Mouse (Mus musculus): ENCODE results near the gene Bfsp1. TPM values are rescaled to one million over a fixed set of nuclear protein-coding genes. Genes with fewer than 3 reads are reported as not detected.

The Bfsp1 gene
- polyA plus RNA-seq, 1 experiment from 2014 or later = 0.20 TPM

DNA sequence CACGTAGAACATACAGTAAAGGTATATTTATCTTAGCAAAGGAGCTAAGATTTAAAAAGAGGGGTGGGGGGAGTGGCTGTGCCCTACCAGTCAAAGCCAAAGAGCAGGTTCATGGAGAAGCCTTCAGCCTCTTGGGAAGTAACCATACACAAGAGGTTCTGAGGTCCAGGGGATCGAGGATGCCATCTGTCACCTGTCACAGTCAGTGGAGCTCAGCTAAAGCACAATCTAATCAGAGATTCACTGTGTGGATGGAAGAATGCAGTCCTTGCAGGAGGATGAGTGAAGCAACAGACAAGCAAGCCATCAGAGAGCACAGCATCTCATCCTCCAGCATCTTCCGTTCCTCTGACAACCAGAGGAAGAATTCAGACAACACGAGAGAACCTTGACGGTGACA, 73.1 kb downstream of the Bfsp1 start:
- DNase-seq (no peak), ATAC-seq (ENCODE audit: low read depth) (no peak)
- Histone ChIP-seq H3K9me3 (replicated peaks) (no peaks in the 10 kb centered on the region), H3K27me3 (no peaks in the 10 kb centered on the region), H3K9ac (no peak overlapping the region), H3K36me3 (no peaks in the 10 kb centered on the region), H3K4me3 (replicated peaks) (no peak overlapping the region), H3K4me2 (no peak overlapping the region), H3K27ac (no peak overlapping the region), H3K4me1 (replicated peaks) (no peaks in the 10 kb centered on the region)
- 60% methylated on average over 5 of the region's 5 CpGs for WGBS (ENCODE audit: insufficient replicate concordance)

DNA sequence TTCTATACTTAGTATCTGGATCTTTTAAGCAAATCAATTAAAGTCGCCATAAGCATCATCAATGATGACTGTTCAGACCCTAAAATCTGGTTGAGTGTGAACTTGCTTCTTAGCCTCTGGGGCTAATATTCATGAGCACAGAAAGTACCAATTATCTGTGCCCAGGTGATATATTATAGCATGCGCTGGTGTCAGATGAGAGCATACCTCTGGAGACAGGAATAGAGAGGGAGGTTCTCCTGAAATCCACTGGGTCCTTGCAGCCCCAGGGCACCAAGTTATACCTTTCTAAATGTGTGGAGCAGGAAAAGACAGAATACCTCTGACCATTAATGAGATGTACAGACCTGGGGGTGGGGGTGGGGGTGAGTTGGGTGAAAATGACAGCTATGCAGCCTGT, 82.7 kb downstream of the Bfsp1 start:
- 68% methylated on average over 2 of the region's 2 CpGs for WGBS (ENCODE audit: insufficient replicate concordance)
- ATAC-seq (ENCODE audit: low read depth) (no peak), DNase-seq (no peak)
- Histone ChIP-seq H3K4me2 (no peak overlapping the region), H3K4me3 (replicated peaks) (no peak overlapping the region), H3K36me3 (no peaks in the 10 kb centered on the region), H3K27me3 (no peaks in the 10 kb centered on the region), H3K27ac (no peak overlapping the region), H3K9me3 (replicated peaks) (no peaks in the 10 kb centered on the region), H3K9ac (no peak overlapping the region), H3K4me1 (replicated peaks) (no peaks in the 10 kb centered on the region)

Other genes with a start within 250 kb of the Bfsp1 start
- gene Dstn, start 52.1 kb upstream of the Bfsp1 start, polyA plus RNA-seq (2015; fragmentation: Nextera tagmentation; extraction: Ambion mirVana) = 138 and 162 TPM in 2 replicates
- 48.3 and 49.7 TPM in 2 replicates for gene Rrbp1, start 148.1 kb upstream of the Bfsp1 start, polyA plus RNA-seq (2015; fragmentation: Nextera tagmentation; extraction: Ambion mirVana)
- gene Banf2, start 169.9 kb upstream of the Bfsp1 start, polyA plus RNA-seq (2015; fragmentation: Nextera tagmentation; extraction: Ambion mirVana) = not detected in 2 replicates